Mouse (Mus musculus) limb, embryonic 15.5 days (tissue): ENCODE data around the gene Lsm14a. TPM values are rescaled to one million over a fixed set of nuclear protein-coding genes. Genes with fewer than 3 reads are reported as not detected.

Source experiments
- ATAC-seq: fragments of 200-750 bp; cut with Nextera tagmentation; 2 replicates; pipeline ENCODE4 v1.8.0; 2017; ENCODE audit warnings: low read depth, moderate TSS enrichment; ENCODE audit not compliant: insufficient number of reproducible peaks, low FRiP score, low TSS enrichment
- H3K27ac ChIP-seq: fragments of 300-500 bp; sonication (generic); 2 replicates; pipeline ENCODE4 v1.5.1; 2015; ENCODE audit warnings: moderate library complexity, mild to moderate bottlenecking, inconsistent platforms
- H3K27me3 ChIP-seq: fragments of 300-500 bp; sonication (generic); 2 replicates; pipeline ENCODE4 v1.6.1; 2015; ENCODE audit warnings: inconsistent platforms
- H3K36me3 ChIP-seq: fragments of 300-500 bp; sonication (generic); 2 replicates; pipeline ENCODE4 v1.6.1; 2015; ENCODE audit warnings: inconsistent platforms
- H3K4me1 ChIP-seq: fragments of 300-500 bp; sonication (generic); 2 replicates; pipeline ENCODE4 v1.6.1; 2015; ENCODE audit warnings: inconsistent platforms
- H3K4me2 ChIP-seq: fragments of 300-500 bp; sonication (generic); 2 replicates; pipeline ENCODE4 v1.6.1; 2015; ENCODE audit warnings: mild to moderate bottlenecking, inconsistent platforms
- H3K4me3 ChIP-seq: fragments of 300-500 bp; sonication (generic); 2 replicates; pipeline ENCODE4 v1.5.1; 2015; ENCODE audit warnings: mild to moderate bottlenecking, inconsistent platforms
- H3K9ac ChIP-seq: fragments of 300-500 bp; sonication (generic); 2 replicates; pipeline ENCODE4 v1.6.1; 2015; ENCODE audit warnings: inconsistent platforms
- H3K9me3 ChIP-seq: fragments of 300-500 bp; sonication (generic); 2 replicates; pipeline ENCODE4 v1.6.1; 2016; ENCODE audit warnings: inconsistent platforms
- WGBS: fragments of 180-500 bp; shearing (Covaris S2); methylation state at CpG from one replicate; pipeline ENCODE4 v1.1.7; 2015; 5-methylcytosine and 5-hydroxymethylcytosine counted together
- polyA plus RNA-seq: library from polyadenylated mRNA; unstranded; fragments of >200 nt; fragmentation: Nextera tagmentation; extraction: Ambion mirVana; gene quantifications from 2 replicates; pipeline ENCODE4 v1.2.1, GENCODE M21; 2015

Gene Lsm14a
- 76.0 and 82.7 TPM in 2 replicates for polyA plus RNA-seq

- peaks cover 10% of the 10 kb centered on the region for H3K4me1 ChIP-seq
- no peaks in the 10 kb centered on the region for H3K9me3 ChIP-seq
- no peaks in the 10 kb centered on the region for H3K36me3 ChIP-seq
- no peak within 1 kb of the TSS for H3K27ac ChIP-seq
- no peak for ATAC-seq
- H3K9ac ChIP-seq: no peak within 1 kb of the TSS
- H3K4me3 ChIP-seq: no peak within 1 kb of the TSS
- H3K27me3 ChIP-seq: no peaks in the 10 kb centered on the region
- H3K4me2 ChIP-seq: no peak within 1 kb of the TSS
Measured at GRCm38 (mm10) chr7:34393215-34393614, at the start of gene Lsm14a. Gene Lsm14a, minus strand, starts transcription at chr7:34393315.

- Histone ChIP-seq H3K4me2 (no peak overlapping the region), H3K27me3 (no peaks in the 10 kb centered on the region)
- 35% methylated on average over 6 of the region's 6 CpGs for WGBS
Measured at GRCm38 (mm10) chr7:34438903-34439302, 45.8 kb upstream of the Lsm14a start.

GRCm38 (mm10) chr7:34433597-34433996 lies 40.5 kb upstream of the Lsm14a start:
- Histone ChIP-seq H3K27ac (no peak overlapping the region), H3K27me3 (no peaks in the 10 kb centered on the region), H3K9me3 (no peaks in the 10 kb centered on the region), H3K4me3 (no peak overlapping the region), H3K36me3 (no peaks in the 10 kb centered on the region), H3K4me2 (no peak overlapping the region), H3K4me1 (no peaks in the 10 kb centered on the region), H3K9ac (no peak overlapping the region)
- ATAC-seq: no peak
- WGBS: 73% methylated on average over 1 of the region's 1 CpGs

More at GRCm38 (mm10) chr7:34438903-34439302, 45.8 kb upstream of the Lsm14a start:
- Histone ChIP-seq H3K9ac (no peak overlapping the region), H3K4me3 (no peak overlapping the region), H3K36me3 (no peaks in the 10 kb centered on the region), H3K9me3 (no peaks in the 10 kb centered on the region), H3K27ac (no peak overlapping the region), H3K4me1 (no peaks in the 10 kb centered on the region)
- ATAC-seq: no peak

GRCm38 (mm10) chr7:34421201-34421600 lies 28.1 kb upstream of the Lsm14a start:
- no peaks in the 10 kb centered on the region for H3K27me3 ChIP-seq
- no peaks in the 10 kb centered on the region for H3K36me3 ChIP-seq
- ATAC-seq: no peak
- no peak overlapping the region for H3K27ac ChIP-seq
- no peaks in the 10 kb centered on the region for H3K4me1 ChIP-seq
- H3K9ac ChIP-seq: no peak overlapping the region
- no peak overlapping the region for H3K4me2 ChIP-seq
- WGBS: 79% methylated on average over 2 of the region's 2 CpGs
- no peaks in the 10 kb centered on the region for H3K9me3 ChIP-seq
- no peak overlapping the region for H3K4me3 ChIP-seq

- Histone ChIP-seq H3K27ac (no peak overlapping the region), H3K9ac (no peak overlapping the region), H3K4me3 (no peak overlapping the region), H3K9me3 (no peaks in the 10 kb centered on the region), H3K4me1 (no peaks in the 10 kb centered on the region), H3K4me2 (no peak overlapping the region), H3K36me3 (no peaks in the 10 kb centered on the region), H3K27me3 (no peaks in the 10 kb centered on the region)
- ATAC-seq: no peak
- WGBS: 7% methylated on average over 8 of the region's 8 CpGs
Measured at GRCm38 (mm10) chr7:34407492-34407891, 14.4 kb upstream of the Lsm14a start.

- Histone ChIP-seq H3K4me2 (no peak overlapping the region), H3K27ac (no peak overlapping the region), H3K9ac (no peak overlapping the region), H3K27me3 (no peaks in the 10 kb centered on the region), H3K36me3 (no peaks in the 10 kb centered on the region), H3K9me3 (no peaks in the 10 kb centered on the region), H3K4me3 (no peak overlapping the region), H3K4me1 (no peaks in the 10 kb centered on the region)
- 70% methylated on average over 11 of the region's 11 CpGs for WGBS
- no peak for ATAC-seq
Measured at GRCm38 (mm10) chr7:34403876-34404275, 10.8 kb upstream of the Lsm14a start.

- Histone ChIP-seq H3K4me1 (no peaks in the 10 kb centered on the region), H3K36me3 (no peaks in the 10 kb centered on the region), H3K9me3 (no peaks in the 10 kb centered on the region), H3K27ac (no peak overlapping the region), H3K27me3 (no peaks in the 10 kb centered on the region), H3K4me3 (no peak overlapping the region), H3K9ac (no peak overlapping the region), H3K4me2 (no peak overlapping the region)
- no peak for ATAC-seq
- 60% methylated on average over 4 of the region's 4 CpGs for WGBS
Measured at GRCm38 (mm10) chr7:34400070-34400469, 7.0 kb upstream of the Lsm14a start.

- Histone ChIP-seq H3K4me2 (no peak overlapping the region), H3K27me3 (no peaks in the 10 kb centered on the region), H3K27ac (no peak overlapping the region), H3K4me3 (no peak overlapping the region), H3K4me1 (no peaks in the 10 kb centered on the region), H3K36me3 (no peaks in the 10 kb centered on the region), H3K9ac (no peak overlapping the region), H3K9me3 (no peaks in the 10 kb centered on the region)
- ATAC-seq: no peak
- 80% methylated on average over 5 of the region's 5 CpGs for WGBS
Measured at GRCm38 (mm10) chr7:34398831-34399230, 5.7 kb upstream of the Lsm14a start.

- Histone ChIP-seq H3K27me3 (no peaks in the 10 kb centered on the region), H3K4me2 (no peak overlapping the region), H3K9me3 (no peaks in the 10 kb centered on the region), H3K27ac (no peak overlapping the region), H3K9ac (no peak overlapping the region), H3K4me1 (no peaks in the 10 kb centered on the region), H3K36me3 (no peaks in the 10 kb centered on the region), H3K4me3 (no peak overlapping the region)
- no peak for ATAC-seq
- WGBS: 84% methylated on average over 3 of the region's 3 CpGs
Measured at GRCm38 (mm10) chr7:34396791-34397190, 3.7 kb upstream of the Lsm14a start.

- Histone ChIP-seq H3K4me1 (peaks cover 5% of the 10 kb centered on the region), H3K4me2 (no peak overlapping the region), H3K9me3 (no peaks in the 10 kb centered on the region), H3K9ac (no peak overlapping the region), H3K27me3 (no peaks in the 10 kb centered on the region), H3K36me3 (no peaks in the 10 kb centered on the region), H3K27ac (no peak overlapping the region), H3K4me3 (no peak overlapping the region)
- no peak for ATAC-seq
- WGBS: 49% methylated on average over 6 of the region's 6 CpGs
Measured at GRCm38 (mm10) chr7:34395761-34396160, 2.6 kb upstream of the Lsm14a start.

- Histone ChIP-seq H3K9ac (no peak overlapping the region), H3K9me3 (no peaks in the 10 kb centered on the region), H3K4me2 (no peak overlapping the region), H3K27me3 (no peaks in the 10 kb centered on the region), H3K36me3 (no peaks in the 10 kb centered on the region), H3K4me1 (peaks cover 10% of the 10 kb centered on the region), H3K4me3 (no peak overlapping the region), H3K27ac (no peak overlapping the region)
- ATAC-seq: no peak
- WGBS: 78% methylated on average over 5 of the region's 5 CpGs
Measured at GRCm38 (mm10) chr7:34394636-34395035, 1.5 kb upstream of the Lsm14a start.

GRCm38 (mm10) chr7:34394091-34394490 lies 976 bp upstream of the Lsm14a start:
- no peak for ATAC-seq
- Histone ChIP-seq H3K9ac (no peak overlapping the region), H3K27me3 (no peaks in the 10 kb centered on the region), H3K36me3 (no peaks in the 10 kb centered on the region), H3K27ac (no peak overlapping the region), H3K9me3 (no peaks in the 10 kb centered on the region), H3K4me3 (no peak overlapping the region), H3K4me1 (peaks cover 10% of the 10 kb centered on the region), H3K4me2 (no peak overlapping the region)
- 71% methylated on average over 2 of the region's 2 CpGs for WGBS

- H3K9ac ChIP-seq: no peak overlapping the region
- H3K27me3 ChIP-seq: no peaks in the 10 kb centered on the region
- H3K4me1 ChIP-seq: peaks cover 15% of the 10 kb centered on the region
- no peak overlapping the region for H3K27ac ChIP-seq
- no peak for ATAC-seq
- H3K36me3 ChIP-seq: no peaks in the 10 kb centered on the region
- WGBS: 65% methylated on average over 4 of the region's 4 CpGs
- H3K4me2 ChIP-seq: no peak overlapping the region
- no peaks in the 10 kb centered on the region for H3K9me3 ChIP-seq
- H3K4me3 ChIP-seq: no peak overlapping the region
Measured at GRCm38 (mm10) chr7:34392335-34392734, 780 bp downstream of the Lsm14a start.
